Mouse (Mus musculus): ENCODE results near the gene Spata5. TPM values are rescaled to one million over a fixed set of nuclear protein-coding genes. Genes with fewer than 3 reads are reported as not detected.

The Spata5 gene
- polyA plus RNA-seq, 2 experiments = 9.6 to 40.2 TPM

- H3K4me3 ChIP-seq (replicated peaks; ENCODE audit: low read length) = no peak overlapping the region
- ATAC-seq (ENCODE audit: low FRiP score, low read depth) (no peak), DNase-seq (ENCODE audit: low spot score) (no peak)
- 90% methylated on average over 3 of the region's 3 CpGs for WGBS
- TF ChIP-seq POLR2A (IDR thresholded peaks at IDR 0.05; ENCODE audit: borderline replicate concordance, extremely low read depth, insufficient read depth, insufficient read length) = no peak
- no peaks in the 10 kb centered on the region; the same call in 1 of the 2 replicates for H3K36me3 ChIP-seq (ENCODE audit: control insufficient read depth, insufficient read depth, low read length)
- no peak overlapping the region for H3K27ac ChIP-seq (replicated peaks; ENCODE audit: low read depth, low read length)
- no peak overlapping the region for H3K4me2 ChIP-seq (replicated peaks; ENCODE audit: low read depth, low read length, severe bottlenecking)
- no peaks in the 10 kb centered on the region for H3K9me3 ChIP-seq (ENCODE audit: control insufficient read depth, low read length)
- H3K4me1 ChIP-seq (ENCODE audit: control insufficient read depth, insufficient read depth, low read length) = peaks cover 3% of the 10 kb centered on the region
- H3K27me3 ChIP-seq (ENCODE audit: control insufficient read depth, insufficient read depth, low read length) = no peaks in the 10 kb centered on the region
- no peak overlapping the region for H3K9ac ChIP-seq (ENCODE audit: low read depth, low read length, severe bottlenecking)
These were observed 6.2 kb upstream of the Spata5 start for GRCm38 (mm10) chr3:37413446-37413845.

- no peaks in the 10 kb centered on the region for H3K9me3 ChIP-seq (ENCODE audit: control insufficient read depth, low read length)
- H3K4me1 ChIP-seq (ENCODE audit: control insufficient read depth, insufficient read depth, low read length) = peaks cover 6% of the 10 kb centered on the region
- no peak overlapping the region for H3K27ac ChIP-seq (replicated peaks; ENCODE audit: low read depth, low read length)
- DNase-seq (ENCODE audit: low spot score) (peak; percentile 83), ATAC-seq (ENCODE audit: low FRiP score, low read depth) (no peak)
- H3K4me3 ChIP-seq (replicated peaks; ENCODE audit: low read length) = no peak overlapping the region
- no peaks in the 10 kb centered on the region; the same call in 1 of the 2 replicates for H3K36me3 ChIP-seq (ENCODE audit: control insufficient read depth, insufficient read depth, low read length)
- no peak for TF ChIP-seq POLR2A (IDR thresholded peaks at IDR 0.05; ENCODE audit: borderline replicate concordance, extremely low read depth, insufficient read depth, insufficient read length)
- WGBS = 52% methylated on average over 14 of the region's 14 CpGs
- no peak overlapping the region for H3K9ac ChIP-seq (ENCODE audit: low read depth, low read length, severe bottlenecking)
- H3K4me2 ChIP-seq (replicated peaks; ENCODE audit: low read depth, low read length, severe bottlenecking) = no peak overlapping the region
- no peaks in the 10 kb centered on the region for H3K27me3 ChIP-seq (ENCODE audit: control insufficient read depth, insufficient read depth, low read length)
These were observed 5.2 kb upstream of the Spata5 start for GRCm38 (mm10) chr3:37414413-37414960.

- Histone ChIP-seq H3K27ac (replicated peaks; ENCODE audit: low read depth, low read length) (no peak overlapping the region), H3K4me2 (replicated peaks; ENCODE audit: low read depth, low read length, severe bottlenecking) (peak overlapping the region; percentile 83), H3K9me3 (ENCODE audit: control insufficient read depth, low read length) (no peaks in the 10 kb centered on the region), H3K4me3 (replicated peaks; ENCODE audit: low read length) (peak overlapping the region; percentile 94), H3K9ac (ENCODE audit: low read depth, low read length, severe bottlenecking) (peak overlapping the region; percentile 82), H3K27me3 (ENCODE audit: control insufficient read depth, insufficient read depth, low read length) (no peaks in the 10 kb centered on the region), H3K36me3 (ENCODE audit: control insufficient read depth, insufficient read depth, low read length) (no peaks in the 10 kb centered on the region), H3K4me1 (ENCODE audit: control insufficient read depth, insufficient read depth, low read length) (peaks cover 11% of the 10 kb centered on the region)
- 77% methylated on average over 5 of the region's 5 CpGs for WGBS
- TF ChIP-seq POLR2A (IDR thresholded peaks at IDR 0.05; ENCODE audit: borderline replicate concordance, extremely low read depth, insufficient read depth, insufficient read length) = no peak
- DNase-seq (ENCODE audit: low spot score) = no peak
- no peak for ATAC-seq (ENCODE audit: low FRiP score, low read depth)
These were observed 1.4 kb upstream of the Spata5 start for GRCm38 (mm10) chr3:37418341-37418740.

- no peak for TF ChIP-seq POLR2A (IDR thresholded peaks at IDR 0.05; ENCODE audit: borderline replicate concordance, extremely low read depth, insufficient read depth, insufficient read length)
- Histone ChIP-seq H3K9me3 (ENCODE audit: control insufficient read depth, low read length) (no peaks in the 10 kb centered on the region), H3K9ac (ENCODE audit: low read depth, low read length, severe bottlenecking) (peak overlapping the region; percentile 82), H3K27ac (replicated peaks; ENCODE audit: low read depth, low read length) (peak overlapping the region; percentile 85), H3K27me3 (ENCODE audit: control insufficient read depth, insufficient read depth, low read length) (no peaks in the 10 kb centered on the region), H3K4me1 (ENCODE audit: control insufficient read depth, insufficient read depth, low read length) (peaks cover 11% of the 10 kb centered on the region), H3K36me3 (ENCODE audit: control insufficient read depth, insufficient read depth, low read length) (no peaks in the 10 kb centered on the region), H3K4me3 (replicated peaks; ENCODE audit: low read length) (peak overlapping the region; percentile 94), H3K4me2 (replicated peaks; ENCODE audit: low read depth, low read length, severe bottlenecking) (peak overlapping the region; percentile 83)
- WGBS = under 1% methylated on average over 30 of the region's 30 CpGs
- ATAC-seq (ENCODE audit: low FRiP score, low read depth) = no peak; the same call in 1 of the 2 replicates
- DNase-seq (ENCODE audit: low spot score) = no peak
These were observed 687 bp upstream of the Spata5 start for GRCm38 (mm10) chr3:37418961-37419457.

- 2% methylated on average over 50 of the region's 50 CpGs for WGBS
These were observed 376 bp downstream of the Spata5 start, which contains the start of gene Nudt6 for GRCm38 (mm10) chr3:37420072-37420471. TSS of gene Nudt6 (minus strand) at chr3:37420211.

More at GRCm38 (mm10) chr3:37420072-37420471, 376 bp downstream of the Spata5 start, which contains the start of gene Nudt6:
- Histone ChIP-seq H3K36me3 (ENCODE audit: control insufficient read depth, insufficient read depth, low read length) (no peaks in the 10 kb centered on the region), H3K27me3 (ENCODE audit: control insufficient read depth, insufficient read depth, low read length) (no peaks in the 10 kb centered on the region), H3K4me1 (ENCODE audit: control insufficient read depth, insufficient read depth, low read length) (peaks cover 11% of the 10 kb centered on the region), H3K9ac (ENCODE audit: low read depth, low read length, severe bottlenecking) (peak within 1 kb of the TSS; percentile 82), H3K27ac (replicated peaks; ENCODE audit: low read depth, low read length) (peak within 1 kb of the TSS; percentile 88), H3K4me2 (replicated peaks; ENCODE audit: low read depth, low read length, severe bottlenecking) (peak within 1 kb of the TSS; percentile 83), H3K9me3 (ENCODE audit: control insufficient read depth, low read length) (no peaks in the 10 kb centered on the region), H3K4me3 (replicated peaks; ENCODE audit: low read length) (peak within 1 kb of the TSS; percentile 94)
- peak; percentile 62; the same call in 1 of the 2 replicates for TF ChIP-seq POLR2A (IDR thresholded peaks at IDR 0.05; ENCODE audit: borderline replicate concordance, extremely low read depth, insufficient read depth, insufficient read length)
- DNase-seq (ENCODE audit: low spot score) (peak; percentile 91), ATAC-seq (ENCODE audit: low FRiP score, low read depth) (peak; percentile 86)
